Mouse (Mus musculus) liver, embryonic 14.5 days (tissue): ENCODE data around the gene Cdh23. TPM values are rescaled to one million over a fixed set of nuclear protein-coding genes. Genes with fewer than 3 reads are reported as not detected.

ENCODE experiments used
- ATAC-seq: fragments of 200-750 bp; cut with Nextera tagmentation; 2 replicates; pipeline ENCODE4 v1.8.0; 2017; ENCODE audit warnings: moderate number of reproducible peaks, mild to moderate bottlenecking, moderate library complexity; ENCODE audit not compliant: insufficient read depth
- DNase-seq, 3 experiments: peaks; one replicate each; pipeline ENCODE4 v3.0.0-alpha.2; 2012 to 2013; ENCODE audit warnings: low read depth in 3 of 3, low spot score in 3 of 3
- H3K27ac ChIP-seq: fragments of 300-500 bp; sonication (generic); 2 replicates; pipeline ENCODE4 v1.5.1; 2014; ENCODE audit warnings: moderate library complexity, mild to moderate bottlenecking, control low read depth, inconsistent platforms
- H3K27me3 ChIP-seq: fragments of 300-500 bp; sonication (generic); 2 replicates; pipeline ENCODE4 v1.6.1; 2014; ENCODE audit warnings: mild to moderate bottlenecking, low read length, moderate library complexity; ENCODE audit not compliant: control insufficient read depth, insufficient read depth
- H3K36me3 ChIP-seq: fragments of 300-500 bp; sonication (generic); replicated peaks from 2 replicates; pipeline ENCODE4 v1.6.1; 2014; ENCODE audit warnings: low read depth; ENCODE audit not compliant: control insufficient read depth, insufficient read depth
- H3K4me1 ChIP-seq, 2 experiments: fragments of 200-500 bp in 1 of 2; fragments of 300-500 bp in 1 of 2; sonication (generic) in 1 of 2; replicated peaks; 2 replicates each; pipeline ENCODE4 v1.6.1; 2012 to 2014; ENCODE audit warnings: antibody characterized with exemption in 1 of 2, inconsistent platforms in 1 of 2, low read length in 1 of 2; ENCODE audit not compliant: control insufficient read depth in 2 of 2, insufficient read depth in 2 of 2
- H3K4me2 ChIP-seq: fragments of 300-500 bp; sonication (generic); 2 replicates; pipeline ENCODE4 v1.6.1; 2014; ENCODE audit warnings: low read depth, mild to moderate bottlenecking, control low read depth, moderate library complexity
- H3K4me3 ChIP-seq, 2 experiments: fragments of 200-500 bp in 1 of 2; fragments of 300-500 bp in 1 of 2; sonication (generic) in 1 of 2; 2 replicates each; pipeline ENCODE4 v1.5.1; 2012 to 2014; ENCODE audit warnings: low read depth in 2 of 2, low read length in 2 of 2, mild to moderate bottlenecking in 2 of 2, control low read depth in 1 of 2, inconsistent platforms in 1 of 2, moderate library complexity in 1 of 2; ENCODE audit not compliant: insufficient read depth in 1 of 2
- H3K9ac ChIP-seq: fragments of 300-500 bp; sonication (generic); replicated peaks from 2 replicates; pipeline ENCODE4 v1.6.1; 2014; ENCODE audit warnings: mild to moderate bottlenecking, control low read depth, moderate library complexity
- H3K9me3 ChIP-seq: fragments of 300-500 bp; sonication (generic); 2 replicates; pipeline ENCODE4 v1.6.1; 2016; ENCODE audit warnings: low read length, mixed read lengths; ENCODE audit not compliant: control insufficient read depth
- CTCF ChIP-seq: IDR thresholded peaks from 2 replicates; pipeline ENCODE4 v1.5.1; 2016; ENCODE audit warnings: antibody characterized with exemption, low read depth, control low read depth
- EP300 ChIP-seq: IDR thresholded peaks from 2 replicates; pipeline ENCODE4 v1.6.1; 2016; ENCODE audit warnings: antibody characterized with exemption, low read depth
- WGBS: fragments of 180-500 bp; shearing (Covaris S2); extraction: QIAGEN DNeasy Blood & Tissue Kit; methylation state at CpG from one replicate; pipeline ENCODE4 v1.1.7; 2014; ENCODE audit not compliant: insufficient replicate concordance; 5-methylcytosine and 5-hydroxymethylcytosine counted together
- polyA plus RNA-seq, 2 experiments: library from polyadenylated mRNA; depleted of rRNA in 1 of 2; stranded (reverse) in 1 of 2; unstranded in 1 of 2; fragments of >200 nt; fragmentation: Nextera tagmentation in 1 of 2; extraction: Ambion mirVana in 1 of 2; gene quantifications; 2 replicates each; pipeline versions ENCODE4 v1.2.1 to v1.2.3; 2012 to 2014

Gene Cdh23
- polyA plus RNA-seq, 2 experiments = 0.02 TPM; not detected in 1

GRCm38 (mm10) chr10:60473782-60474322 lies 222.4 kb downstream of the Cdh23 start:
- DNase-seq (no peak), ATAC-seq (no peak)
- no peak for TF ChIP-seq EP300
- no peak for TF ChIP-seq CTCF
- 45% methylated on average over 9 of the region's 9 CpGs for WGBS
- Histone ChIP-seq H3K9ac (no peak overlapping the region), H3K27ac (no peak overlapping the region), H3K27me3 (no peaks in the 10 kb centered on the region), H3K4me2 (no peak overlapping the region), H3K36me3 (no peaks in the 10 kb centered on the region), H3K4me1 (no peaks in the 10 kb centered on the region), H3K9me3 (no peaks in the 10 kb centered on the region), H3K4me3 (no peak overlapping the region)

GRCm38 (mm10) chr10:60467752-60468151 lies 228.5 kb downstream of the Cdh23 start:
- H3K4me3 ChIP-seq = no peak overlapping the region
- no peaks in the 10 kb centered on the region for H3K27me3 ChIP-seq
- DNase-seq = no peak
- H3K4me2 ChIP-seq = no peak overlapping the region
- H3K4me1 ChIP-seq = no peaks in the 10 kb centered on the region
- no peaks in the 10 kb centered on the region for H3K9me3 ChIP-seq
- H3K36me3 ChIP-seq = no peaks in the 10 kb centered on the region
- no peak overlapping the region for H3K9ac ChIP-seq
- no peak for TF ChIP-seq CTCF
- TF ChIP-seq EP300 = no peak
- WGBS = 36% methylated on average over 4 of the region's 4 CpGs
- H3K27ac ChIP-seq = no peak overlapping the region
- ATAC-seq = no peak

- Histone ChIP-seq H3K9ac (no peak overlapping the region), H3K9me3 (no peaks in the 10 kb centered on the region), H3K4me2 (no peak overlapping the region), H3K36me3 (no peaks in the 10 kb centered on the region), H3K27me3 (no peaks in the 10 kb centered on the region), H3K4me1 (no peaks in the 10 kb centered on the region), H3K27ac (no peak overlapping the region), H3K4me3 (no peak overlapping the region)
- DNase-seq (no peak), ATAC-seq (no peak)
- 64% methylated on average over 13 of the region's 13 CpGs for WGBS
- no peak for TF ChIP-seq EP300
- no peak for TF ChIP-seq CTCF
Observed at GRCm38 (mm10) chr10:60463953-60464647, 232.2 kb downstream of the Cdh23 start.

GRCm38 (mm10) chr10:60456662-60457397 lies 239.5 kb downstream of the Cdh23 start:
- Histone ChIP-seq H3K4me1 (no peaks in the 10 kb centered on the region), H3K9ac (no peak overlapping the region), H3K4me3 (no peak overlapping the region), H3K4me2 (no peak overlapping the region), H3K27ac (no peak overlapping the region), H3K36me3 (no peaks in the 10 kb centered on the region), H3K27me3 (no peaks in the 10 kb centered on the region), H3K9me3 (no peaks in the 10 kb centered on the region)
- no peak for TF ChIP-seq CTCF
- no peak for TF ChIP-seq EP300
- whole genome bisulfite sequencing = 35% methylated on average over 8 of the region's 8 CpGs
- ATAC-seq (no peak), DNase-seq (no peak)

GRCm38 (mm10) chr10:60455193-60455592 lies 241.1 kb downstream of the Cdh23 start:
- Histone ChIP-seq H3K9ac (no peak overlapping the region), H3K36me3 (no peaks in the 10 kb centered on the region), H3K4me2 (no peak overlapping the region), H3K27me3 (no peaks in the 10 kb centered on the region), H3K4me1 (no peaks in the 10 kb centered on the region), H3K4me3 (no peak overlapping the region), H3K9me3 (no peaks in the 10 kb centered on the region), H3K27ac (no peak overlapping the region)
- no peak for ATAC-seq
- WGBS = 66% methylated on average over 8 of the region's 8 CpGs
- no peak for TF ChIP-seq CTCF
- TF ChIP-seq EP300 = no peak
- no peak for DNase-seq
